Mouse (Mus musculus): ENCODE data around the gene Ctbp2. TPM values are rescaled to one million over a fixed set of nuclear protein-coding genes. Genes with fewer than 3 reads are reported as not detected.

Gene Ctbp2
- total and polyA plus RNA-seq, 3 experiments: 74.9 to 90.7 TPM; not detected in 1

DNA sequence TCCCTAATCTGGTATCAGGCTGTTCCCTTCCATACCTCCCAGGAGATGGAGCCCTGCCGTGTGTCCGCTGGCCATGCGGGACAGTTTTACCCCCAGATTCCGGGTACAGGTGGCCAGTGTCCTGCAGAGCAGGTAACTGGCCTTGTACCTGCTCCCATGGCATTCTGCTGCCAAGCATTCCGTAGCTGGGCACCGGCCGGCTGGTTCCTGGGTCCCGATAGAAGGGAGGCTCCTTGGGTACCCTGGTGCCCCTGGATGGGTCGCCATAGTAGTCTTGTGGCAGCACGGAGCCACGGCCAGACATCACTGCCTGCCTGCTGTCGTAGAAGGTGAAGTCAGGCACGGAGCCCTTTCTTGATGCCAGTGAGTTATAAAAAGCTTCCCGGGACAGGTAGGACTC, 109.5 kb downstream of the Ctbp2 start:
- Histone ChIP-seq H3K9me3 (replicated peaks; ENCODE audit: insufficient read depth, low read length) (no peaks in the 10 kb centered on the region), H3K27ac (ENCODE audit: control insufficient read depth, low read depth, low read length) (no peak overlapping the region), H3K4me3 (ENCODE audit: control insufficient read depth in 1 of 2, insufficient read depth in 1 of 2, low read depth in 2 of 2, low read length in 2 of 2) (no peak overlapping the region), H3K27me3 (ENCODE audit: control insufficient read depth in 1 of 2, insufficient read depth in 2 of 2, low read length in 2 of 2) (no peaks in the 10 kb centered on the region), H3K9ac (ENCODE audit: control insufficient read depth, low read depth, low read length, poor library complexity, severe bottlenecking) (no peak overlapping the region), H3K36me3 (ENCODE audit: control insufficient read depth in 1 of 2, insufficient read depth in 2 of 2, low read length in 2 of 2) (no peaks in the 10 kb centered on the region; a peak in 1 of 4 replicates), H3K79me2 (ENCODE audit: control insufficient read depth, insufficient read depth, low read length, poor library complexity) (peaks cover 4% of the 10 kb centered on the region), H3K4me1 (ENCODE audit: control insufficient read depth in 1 of 2, insufficient read depth in 2 of 2, low read length in 2 of 2) (no peaks in the 10 kb centered on the region)
- TF ChIP-seq KAT2A (conservative IDR thresholded peaks at IDR 0.05; ENCODE audit: low read depth, low read length) (no peak), POLR2AphosphoS5 (IDR thresholded peaks at IDR 0.05; ENCODE audit: borderline replicate concordance, low read depth, low read length) (no peak), NRF1 (IDR thresholded peaks at IDR 0.05; ENCODE audit: insufficient read depth, low read depth, low read length, poor library complexity, severe bottlenecking) (no peak), ZKSCAN1 (IDR thresholded peaks at IDR 0.05; ENCODE audit: low read depth, low read length) (no peak), MXI1 (IDR thresholded peaks at IDR 0.05; ENCODE audit: low read depth, low read length) (no peak), MAZ (IDR thresholded peaks at IDR 0.05; ENCODE audit: low read depth, low read length) (no peak), MYC (IDR thresholded peaks at IDR 0.05; ENCODE audit: low read depth, low read length) (no peak), USF2 (IDR thresholded peaks at IDR 0.05; ENCODE audit: borderline replicate concordance in 1 of 2, insufficient read depth in 1 of 2, low read depth in 1 of 2, low read length in 2 of 2) (no peak), USF1 (IDR thresholded peaks at IDR 0.05; ENCODE audit: low read depth, low read length) (no peak), POLR2A (IDR thresholded peaks at IDR 0.05; ENCODE audit: control insufficient read depth in 1 of 2, insufficient read depth in 1 of 2, low read depth in 1 of 2, low read length in 2 of 2, poor library complexity in 1 of 2) (no peak), MAX (IDR thresholded peaks at IDR 0.05; ENCODE audit: low read length) (no peak)
- DNase-seq (ENCODE audit: low read depth, low spot score): no peak

DNA sequence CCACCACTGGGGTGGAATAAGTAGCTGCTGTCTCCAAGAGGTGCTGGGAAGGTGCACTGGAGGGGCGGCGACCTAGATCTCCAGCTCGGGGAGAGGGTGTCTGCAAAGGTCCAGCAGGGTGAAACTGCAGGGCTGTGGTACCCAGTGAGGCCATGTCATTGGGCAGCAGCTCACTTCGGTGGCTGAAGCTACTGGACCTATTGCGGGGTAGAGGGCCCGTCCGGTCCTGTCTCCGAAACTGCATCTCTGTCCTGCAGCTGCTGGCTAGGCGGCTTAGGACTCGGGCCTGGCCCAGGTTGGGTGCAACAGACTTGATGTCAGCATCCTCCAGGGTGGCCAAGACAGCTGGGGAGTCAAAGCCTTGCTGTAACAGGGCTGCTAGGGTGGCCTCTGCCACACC, 110.2 kb downstream of the Ctbp2 start:
- peaks cover 2% of the 10 kb centered on the region; the same call in 1 of the 2 replicates for H3K79me2 ChIP-seq (ENCODE audit: control insufficient read depth, insufficient read depth, low read length, poor library complexity)
- H3K4me1 ChIP-seq (ENCODE audit: control insufficient read depth in 1 of 2, insufficient read depth in 2 of 2, low read length in 2 of 2): no peaks in the 10 kb centered on the region
- no peak for DNase-seq (ENCODE audit: low read depth, low spot score)
- no peaks in the 10 kb centered on the region for H3K9me3 ChIP-seq (replicated peaks; ENCODE audit: insufficient read depth, low read length)
- H3K4me3 ChIP-seq (ENCODE audit: control insufficient read depth in 1 of 2, insufficient read depth in 1 of 2, low read depth in 2 of 2, low read length in 2 of 2): no peak overlapping the region
- H3K36me3 ChIP-seq (ENCODE audit: control insufficient read depth in 1 of 2, insufficient read depth in 2 of 2, low read length in 2 of 2): no peaks in the 10 kb centered on the region; a peak in 1 of 4 replicates
- TF ChIP-seq SIN3A (IDR thresholded peaks at IDR 0.05; ENCODE audit: low read length) (no peak), GATA1 (IDR thresholded peaks at IDR 0.05; ENCODE audit: low read depth, low read length) (no peak), NELFE (IDR thresholded peaks at IDR 0.05; ENCODE audit: low read depth, low read length) (no peak), KAT2A (conservative IDR thresholded peaks at IDR 0.05; ENCODE audit: low read depth, low read length) (no peak), ETS1 (IDR thresholded peaks at IDR 0.05; ENCODE audit: low read depth, low read length) (no peak), CTCF (IDR thresholded peaks at IDR 0.05 in 2 of 3, conservative IDR thresholded peaks at IDR 0.05 in 1 of 3; ENCODE audit: control insufficient read depth in 1 of 3, insufficient read depth in 1 of 3, low read depth in 2 of 3, low read length in 3 of 3, poor library complexity in 1 of 3, severe bottlenecking in 1 of 3) (no peak), CHD2 (IDR thresholded peaks at IDR 0.05; ENCODE audit: low read length) (no peak), POLR2A (IDR thresholded peaks at IDR 0.05; ENCODE audit: control insufficient read depth in 1 of 2, insufficient read depth in 1 of 2, low read depth in 1 of 2, low read length in 2 of 2, poor library complexity in 1 of 2) (no peak), TBP (IDR thresholded peaks at IDR 0.05; ENCODE audit: low read depth, low read length) (no peak)
- no peak overlapping the region for H3K27ac ChIP-seq (ENCODE audit: control insufficient read depth, low read depth, low read length)
- H3K9ac ChIP-seq (ENCODE audit: control insufficient read depth, low read depth, low read length, poor library complexity, severe bottlenecking): no peak overlapping the region
- no peaks in the 10 kb centered on the region for H3K27me3 ChIP-seq (ENCODE audit: control insufficient read depth in 1 of 2, insufficient read depth in 2 of 2, low read length in 2 of 2)
